Mouse (Mus musculus) large intestine, adult 2 months (tissue): ENCODE results near the gene Dnajc22. TPM values are rescaled to one million over a fixed set of nuclear protein-coding genes. Genes with fewer than 3 reads are reported as not detected.

Experiments used
- DNase-seq: peaks from one replicate; pipeline ENCODE4 v3.0.0-alpha.2; 2012; ENCODE audit warnings: low read depth, low spot score
- WGBS: fragments of 180-500 bp; shearing (Covaris S2); methylation state at CpG from one replicate; pipeline ENCODE4 v1.1.7; 2018; 5-methylcytosine and 5-hydroxymethylcytosine counted together
- polyA plus RNA-seq: library from polyadenylated mRNA; depleted of rRNA; stranded (reverse); fragments of >200 nt; gene quantifications from 2 replicates; pipeline ENCODE4 v1.2.3, GENCODE M21; 2012

Gene Dnajc22
- polyA plus RNA-seq, 1 experiment = 45.8 TPM

- no peak for DNase-seq
- 39% methylated on average over 19 of the region's 19 CpGs for WGBS
These were observed 8.4 kb upstream of the Dnajc22 start for GRCm38 (mm10) chr15:99084618-99085017.

- WGBS = 90% methylated on average over 4 of the region's 4 CpGs
- no peak for DNase-seq
These were observed 7.0 kb upstream of the Dnajc22 start for GRCm38 (mm10) chr15:99085997-99086396.

- DNase-seq = no peak
- 16% methylated on average over 60 of the region's 60 CpGs for WGBS
These were observed 5.5 kb upstream of the Dnajc22 start, which contains the start of gene C1ql4 for GRCm38 (mm10) chr15:99087253-99088075. Gene C1ql4 (minus strand): TSS chr15:99087817.

GRCm38 (mm10) chr15:99088292-99088691, 4.7 kb upstream of the Dnajc22 start:
- DNase-seq = no peak
- under 1% methylated on average over 19 of the region's 27 CpGs for WGBS

GRCm38 (mm10) chr15:99089069-99089468, 3.9 kb upstream of the Dnajc22 start:
- DNase-seq = no peak

GRCm38 (mm10) chr15:99093291-99094258, 605 bp downstream of the Dnajc22 start:
- DNase-seq = no peak
- WGBS = 4% methylated on average over 56 of the region's 56 CpGs

More at GRCm38 (mm10) chr15:99089069-99089468, 3.9 kb upstream of the Dnajc22 start:
- 32% methylated on average over 14 of the region's 14 CpGs for WGBS

- 12% methylated on average over 27 of the region's 27 CpGs for WGBS
- no peak for DNase-seq
These were observed 1.8 kb downstream of the Dnajc22 start for GRCm38 (mm10) chr15:99094631-99095270.

- DNase-seq = no peak
- WGBS = 47% methylated on average over 6 of the region's 6 CpGs
These were observed 2.4 kb downstream of the Dnajc22 start for GRCm38 (mm10) chr15:99095356-99095755.

- DNase-seq = no peak
- WGBS = 16% methylated on average over 24 of the region's 24 CpGs
These were observed 3.3 kb downstream of the Dnajc22 start for GRCm38 (mm10) chr15:99096061-99096793.

GRCm38 (mm10) chr15:99096831-99097500, 4.0 kb downstream of the Dnajc22 start:
- 1% methylated on average over 58 of the region's 58 CpGs for WGBS
- no peak for DNase-seq

- no peak for DNase-seq
- 2% methylated on average over 39 of the region's 39 CpGs for WGBS
These were observed 5.0 kb downstream of the Dnajc22 start for GRCm38 (mm10) chr15:99097840-99098492.

GRCm38 (mm10) chr15:99098493-99098861, 5.5 kb downstream of the Dnajc22 start:
- 4% methylated on average over 9 of the region's 9 CpGs for WGBS
- DNase-seq = no peak

GRCm38 (mm10) chr15:99099139-99099556, 6.2 kb downstream of the Dnajc22 start:
- 2% methylated on average over 15 of the region's 15 CpGs for WGBS
- DNase-seq = peak; percentile 92

- WGBS = 23% methylated on average over 3 of the region's 3 CpGs
- DNase-seq = no peak
These were observed 7.0 kb downstream of the Dnajc22 start for GRCm38 (mm10) chr15:99099984-99100383.

- 74% methylated on average over 7 of the region's 7 CpGs for WGBS
- DNase-seq = no peak
These were observed 12.3 kb downstream of the Dnajc22 start for GRCm38 (mm10) chr15:99105238-99105637.

- no peak for DNase-seq
- WGBS = 59% methylated on average over 3 of the region's 3 CpGs
These were observed 14.9 kb downstream of the Dnajc22 start for GRCm38 (mm10) chr15:99107866-99108265.

GRCm38 (mm10) chr15:99111139-99111538, 18.2 kb downstream of the Dnajc22 start:
- WGBS = 85% methylated on average over 3 of the region's 3 CpGs
- no peak for DNase-seq

GRCm38 (mm10) chr15:99111809-99112208, 18.8 kb downstream of the Dnajc22 start:
- 61% methylated on average over 4 of the region's 4 CpGs for WGBS

More at GRCm38 (mm10) chr15:99111809-99112208, 18.8 kb downstream of the Dnajc22 start:
- DNase-seq = no peak
